Mouse (Mus musculus) kidney, adult 2 months (tissue): ENCODE measurements around the gene Ninj2. TPM values are rescaled to one million over a fixed set of nuclear protein-coding genes. Genes with fewer than 3 reads are reported as not detected.

ENCODE experiments used
- DNase-seq: peaks from one replicate; pipeline ENCODE4 v3.0.0; 2021
- H3K27ac ChIP-seq: fragments of 200-500 bp; 2 replicates; pipeline ENCODE4 v1.5.1; 2012; ENCODE audit warnings: low read depth, low read length, control low read depth, inconsistent platforms; ENCODE audit not compliant: insufficient read depth
- H3K27me3 ChIP-seq: fragments of 200-500 bp; replicated peaks from 2 replicates; pipeline ENCODE4 v1.6.1; 2012; ENCODE audit warnings: mild to moderate bottlenecking, moderate library complexity, low read length, inconsistent platforms; ENCODE audit not compliant: control insufficient read depth, insufficient read depth
- H3K36me3 ChIP-seq: fragments of 200-500 bp; 2 replicates; pipeline ENCODE4 v1.6.1; 2012; ENCODE audit warnings: mild to moderate bottlenecking, moderate library complexity, low read length, inconsistent platforms; ENCODE audit not compliant: control insufficient read depth, insufficient read depth
- H3K4me1 ChIP-seq: fragments of 200-500 bp; 2 replicates; pipeline ENCODE4 v1.6.1; 2011; ENCODE audit warnings: low read length; ENCODE audit not compliant: control insufficient read depth, insufficient read depth
- H3K4me3 ChIP-seq: fragments of 200-500 bp; 2 replicates; pipeline ENCODE4 v1.5.1; 2011; ENCODE audit warnings: mild to moderate bottlenecking, low read depth, low read length, control low read depth; ENCODE audit not compliant: insufficient read depth
- CTCF ChIP-seq: fragments of 200-500 bp; conservative IDR thresholded peaks from 2 replicates; pipeline ENCODE4 v1.5.1; 2011; ENCODE audit warnings: low read depth, mild to moderate bottlenecking, control low read depth, low read length, moderate library complexity, mixed read lengths; ENCODE audit not compliant: insufficient read depth, insufficient read length
- POLR2A ChIP-seq: fragments of 200-500 bp; IDR thresholded peaks from one replicate; pipeline ENCODE4 v1.6.1; 2011; ENCODE audit warnings: low read depth, low read length, control low read depth
- WGBS: fragments of 180-500 bp; shearing (Covaris S2); methylation state at CpG from one replicate; pipeline ENCODE4 v1.1.7; 2018; 5-methylcytosine and 5-hydroxymethylcytosine counted together
- polyA plus RNA-seq: library from polyadenylated mRNA; depleted of rRNA; stranded (reverse); fragments of >200 nt; gene quantifications from 2 replicates; pipeline ENCODE4 v1.2.3, GENCODE M21; 2012

Ninj2 gene
- polyA plus RNA-seq, 1 experiment = not detected

DNA sequence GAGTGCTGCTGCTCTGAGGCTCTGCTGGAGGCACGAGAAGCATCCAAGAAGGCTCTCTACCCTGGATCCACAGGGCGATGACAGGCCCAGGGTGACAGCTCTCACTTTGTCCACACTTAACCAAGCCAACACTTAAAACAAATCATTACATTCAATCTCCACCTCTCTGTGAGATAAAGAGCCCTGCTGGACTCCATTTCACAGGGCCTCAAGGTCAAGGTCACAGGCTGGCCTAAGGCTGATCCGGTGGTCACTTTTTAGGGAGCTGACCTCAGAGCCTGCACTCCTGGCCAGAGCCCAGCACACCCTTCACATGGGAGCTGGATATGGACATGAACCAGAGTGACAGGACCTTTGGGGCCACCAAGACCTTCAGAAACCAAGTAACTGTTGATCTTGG, 57.1 kb downstream of the Ninj2 start:
- no peaks in the 10 kb centered on the region for H3K36me3 ChIP-seq
- 68% methylated on average over 3 of the region's 3 CpGs for WGBS

DNA sequence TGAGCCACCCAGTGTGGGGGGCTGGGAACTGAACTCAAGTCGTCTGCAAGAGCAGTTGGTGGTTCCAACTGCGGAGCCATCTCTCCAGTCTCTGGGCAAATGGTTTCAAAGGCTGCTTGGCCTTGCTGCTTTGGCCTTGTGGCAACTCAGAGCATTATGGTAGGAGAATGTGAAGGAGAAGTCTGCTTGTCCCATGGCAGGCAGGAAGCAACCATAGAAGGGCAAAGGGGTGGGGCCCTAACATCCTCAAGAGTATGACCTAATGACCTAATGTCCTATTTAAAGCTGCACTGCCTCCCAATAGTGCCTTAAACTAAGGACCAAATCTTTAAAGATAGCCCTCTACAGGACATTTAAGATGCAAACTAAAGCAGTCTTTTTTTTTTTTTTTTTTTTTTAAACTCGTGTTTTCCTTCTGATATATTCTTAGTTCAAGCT, 58.5 kb downstream of the Ninj2 start:
- no peak overlapping the region for H3K4me3 ChIP-seq
- WGBS = 63% methylated on average over 3 of the region's 3 CpGs
- H3K4me1 ChIP-seq = no peaks in the 10 kb centered on the region
- H3K36me3 ChIP-seq = no peaks in the 10 kb centered on the region
- DNase-seq = peak; percentile 52
- H3K27ac ChIP-seq = no peak overlapping the region
- no peaks in the 10 kb centered on the region for H3K27me3 ChIP-seq
- TF ChIP-seq CTCF (no peak), POLR2A (no peak)

More for the DNA sequence above, 57.1 kb downstream of the Ninj2 start:
- Histone ChIP-seq H3K4me3 (no peak overlapping the region), H3K27me3 (no peaks in the 10 kb centered on the region), H3K27ac (no peak overlapping the region), H3K4me1 (peaks cover 3% of the 10 kb centered on the region; the same call in 1 of the 2 replicates)
- DNase-seq = no peak
- TF ChIP-seq CTCF (no peak), POLR2A (no peak)

DNA sequence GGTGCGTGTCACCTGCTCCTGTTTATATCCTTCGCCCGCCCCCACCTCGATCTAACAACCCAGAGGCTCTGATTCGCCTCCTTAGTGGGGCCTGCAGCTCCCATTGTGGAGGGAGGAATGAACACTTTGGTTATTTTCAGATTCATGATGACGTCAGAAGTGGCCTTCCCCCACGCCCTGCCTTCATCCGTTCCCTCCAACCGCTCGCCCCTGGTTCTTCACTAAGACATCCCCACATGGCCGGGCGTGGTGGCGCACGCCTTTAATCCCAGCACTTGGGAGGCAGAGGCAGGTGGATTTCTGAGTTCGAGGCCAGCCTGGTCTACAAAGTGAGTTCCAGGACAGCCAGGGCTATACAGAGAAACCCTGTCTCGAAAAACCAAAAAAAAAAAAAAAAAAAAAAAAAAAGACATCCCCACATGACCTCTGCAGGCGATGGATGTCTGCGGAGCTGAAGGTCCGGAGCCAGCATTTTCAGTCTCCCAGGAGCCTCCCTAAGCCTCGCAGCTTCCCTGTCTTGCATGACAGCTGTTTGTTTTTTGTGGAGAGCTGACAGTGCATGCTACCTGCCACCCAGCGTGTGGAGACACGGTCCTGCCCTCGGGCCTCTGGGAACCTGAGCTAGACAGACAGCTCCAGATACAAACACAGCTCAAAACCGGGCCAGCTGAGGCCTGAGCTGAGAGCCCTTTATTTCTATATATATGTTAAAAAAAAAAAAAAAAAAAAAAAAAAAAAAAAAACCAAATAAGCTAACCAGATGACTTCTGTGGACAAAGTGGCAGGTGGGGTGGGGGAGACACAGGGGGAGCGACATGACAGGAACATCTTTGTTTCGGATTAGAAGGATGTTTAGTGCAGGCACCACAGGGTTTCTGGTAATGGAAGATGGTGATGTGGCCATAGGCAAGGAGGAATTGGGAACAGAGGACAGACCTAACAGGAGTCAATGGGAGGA, 59.9 kb downstream of the Ninj2 start:
- TF ChIP-seq CTCF (no peak), POLR2A (no peak)
- H3K4me3 ChIP-seq = no peak overlapping the region
- 84% methylated on average over 25 of the region's 26 CpGs for WGBS
- no peaks in the 10 kb centered on the region for H3K36me3 ChIP-seq
- no peaks in the 10 kb centered on the region for H3K27me3 ChIP-seq
- DNase-seq = no peak
- H3K27ac ChIP-seq = no peak overlapping the region
- no peaks in the 10 kb centered on the region for H3K4me1 ChIP-seq

DNA sequence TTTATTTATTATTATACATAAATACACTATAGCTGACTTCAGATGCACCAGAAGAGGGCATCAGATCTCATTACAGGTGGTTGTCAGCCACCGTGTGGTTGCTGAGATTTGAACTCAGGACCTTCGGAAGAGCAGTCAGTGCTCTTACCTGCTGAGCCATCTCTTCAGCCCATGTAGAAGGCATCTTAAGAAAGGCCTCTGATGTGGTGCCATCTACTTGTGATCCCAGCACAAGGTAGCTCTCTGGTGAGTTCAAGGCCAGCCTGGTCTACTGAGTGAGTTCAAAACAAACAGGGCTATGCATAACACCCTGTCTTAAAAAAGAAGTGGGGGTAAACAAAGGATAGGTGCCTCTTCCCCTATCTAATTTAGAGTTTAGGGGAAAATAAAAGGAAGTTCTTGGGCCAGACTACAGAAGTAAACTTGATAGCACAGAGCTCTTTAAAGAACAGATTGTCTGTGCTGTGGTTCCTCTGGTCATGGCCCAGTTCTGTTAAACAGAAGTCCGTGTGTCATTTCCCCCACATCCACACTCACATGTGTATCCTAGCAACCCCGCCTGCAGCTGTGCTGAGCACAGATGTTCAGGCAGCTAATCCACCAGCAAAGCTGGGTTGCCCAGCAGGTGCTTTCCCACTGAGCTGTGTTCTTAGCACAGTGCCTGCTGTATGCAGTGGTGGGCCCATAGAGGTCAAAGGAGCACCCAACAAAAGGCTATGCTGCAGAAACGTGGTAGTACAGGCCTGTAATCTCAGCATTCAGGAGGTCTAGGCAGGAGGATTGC, 61.6 kb downstream of the Ninj2 start:
- peak; percentile 25 for DNase-seq
- TF ChIP-seq POLR2A (no peak), CTCF (no peak)
- no peaks in the 10 kb centered on the region for H3K36me3 ChIP-seq
- H3K27ac ChIP-seq = no peak overlapping the region
- H3K4me3 ChIP-seq = no peak overlapping the region
- 84% methylated on average over 5 of the region's 5 CpGs for WGBS
- H3K27me3 ChIP-seq = no peaks in the 10 kb centered on the region
- no peaks in the 10 kb centered on the region for H3K4me1 ChIP-seq

DNA sequence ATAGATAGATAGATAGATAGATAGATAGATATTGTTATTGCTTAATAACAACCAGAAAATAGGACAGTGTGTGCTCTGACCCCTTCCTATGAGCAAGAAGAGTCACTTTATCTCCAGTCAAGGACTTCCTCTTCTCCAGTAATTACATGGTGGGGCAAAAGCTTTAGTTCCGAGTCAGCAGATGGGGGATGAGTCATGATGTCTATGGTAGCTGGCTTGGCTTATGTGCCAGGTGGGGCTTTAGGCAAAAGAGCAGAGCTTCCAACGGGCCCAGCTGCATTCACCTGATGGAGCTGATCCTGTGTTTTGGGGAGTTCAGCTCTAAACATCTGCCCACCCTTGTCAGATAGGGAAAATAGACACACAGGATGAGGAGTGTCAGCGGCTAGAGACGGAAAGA, 62.4 kb downstream of the Ninj2 start:
- 91% methylated on average over 4 of the region's 4 CpGs for WGBS
- no peaks in the 10 kb centered on the region for H3K27me3 ChIP-seq
- H3K4me3 ChIP-seq = no peak overlapping the region
- no peaks in the 10 kb centered on the region for H3K4me1 ChIP-seq
- no peaks in the 10 kb centered on the region for H3K36me3 ChIP-seq
- TF ChIP-seq CTCF (no peak), POLR2A (no peak)
- no peak overlapping the region for H3K27ac ChIP-seq
- no peak for DNase-seq

DNA sequence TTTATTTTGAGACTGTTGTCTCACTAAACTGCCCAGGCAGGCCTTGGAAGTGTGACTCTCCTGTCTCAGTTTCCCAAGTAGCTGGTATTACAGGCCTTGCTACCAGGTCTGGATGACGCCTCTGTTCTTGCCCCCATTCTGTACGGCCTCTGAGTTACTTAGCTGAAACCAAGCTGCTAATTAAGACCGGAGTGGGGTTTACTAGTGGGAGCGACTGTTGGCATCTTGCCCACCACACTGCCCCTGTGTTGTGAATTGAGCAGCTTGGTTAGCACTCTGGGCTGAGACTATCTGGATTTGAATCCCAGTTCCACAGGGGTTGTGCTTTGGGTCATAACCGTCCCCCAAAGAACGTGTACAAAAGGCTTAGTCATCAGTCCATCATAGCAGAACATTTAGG, 64.3 kb downstream of the Ninj2 start:
- no peak for DNase-seq
- no peak overlapping the region for H3K27ac ChIP-seq
- no peaks in the 10 kb centered on the region for H3K36me3 ChIP-seq
- no peaks in the 10 kb centered on the region for H3K4me1 ChIP-seq
- TF ChIP-seq CTCF (no peak), POLR2A (no peak)
- H3K27me3 ChIP-seq = no peaks in the 10 kb centered on the region
- no peak overlapping the region for H3K4me3 ChIP-seq
- 75% methylated on average over 6 of the region's 6 CpGs for WGBS
